Mouse (Mus musculus) bone marrow macrophage, adult 2 months (primary cell): Measurements from ENCODE around the gene Trim14.
"Not testable (repeated sequence)": the region's sequence is repeated elsewhere in the genome, so short reads cannot be mapped to it uniquely, and the experiment has no call there.

Experiments
- CTCF ChIP-seq: IDR thresholded peaks from 2 replicates; pipeline ENCODE4 v1.5.1; 2012; ENCODE audit warnings: low read depth, mild to moderate bottlenecking, low read length, moderate library complexity
- POLR2A ChIP-seq: IDR thresholded peaks from 2 replicates; pipeline ENCODE4 v1.6.1; 2012; ENCODE audit warnings: mild to moderate bottlenecking, low read depth, low read length, borderline replicate concordance

DNA sequence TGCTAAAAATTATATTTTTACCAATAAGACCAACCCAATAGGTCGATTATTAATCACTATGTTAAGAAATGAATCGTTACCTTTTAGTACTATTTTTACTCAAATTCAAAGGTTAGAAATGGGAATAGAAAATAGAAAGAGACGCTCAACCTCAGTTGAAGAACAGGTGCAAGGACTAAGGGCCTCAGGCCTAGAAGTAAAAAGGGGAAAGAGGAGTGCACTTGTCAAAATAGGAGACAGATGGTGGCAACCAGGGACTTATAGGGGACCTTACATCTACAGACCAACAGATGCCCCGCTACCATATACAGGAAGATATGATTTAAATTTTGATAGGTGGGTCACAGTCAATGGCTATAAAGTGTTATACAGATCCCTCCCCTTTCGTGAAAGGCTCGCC lies 48.1 kb upstream of the Trim14 start:
- not testable (repeated sequence) for TF ChIP-seq CTCF, POLR2A
